Mouse (Mus musculus): Measurements from ENCODE around the gene Olfr1214. TPM values are rescaled to one million over a fixed set of nuclear protein-coding genes. Genes with fewer than 3 reads are reported as not detected.

Gene Olfr1214
- not detected for polyA plus RNA-seq (2017; shearing (Covaris generic))

GRCm38 (mm10) chr2:88992553-88992952 is at the start of gene Olfr1214:
Gene Olfr1214, minus strand, starts transcription at chr2:88992653.

GRCm38 (mm10) chr2:89031965-89032364 is 39.5 kb upstream of the Olfr1214 start, which contains the start of gene Olfr1217:
Gene Olfr1217, minus strand, starts transcription at chr2:89032065.

GRCm38 (mm10) chr2:89018240-89018639 is 25.8 kb upstream of the Olfr1214 start, which contains the start of gene Olfr1216:
Gene Olfr1216, minus strand, starts transcription at chr2:89018340.

GRCm38 (mm10) chr2:89006873-89007272 is 14.4 kb upstream of the Olfr1214 start, which contains the start of gene Olfr1215:
Gene Olfr1215, minus strand, starts transcription at chr2:89006973.

GRCm38 (mm10) chr2:88980181-88980580 is 12.3 kb downstream of the Olfr1214 start, which contains the start of gene Gm13762:
Gene Gm13762, minus strand, starts transcription at chr2:88980281.

GRCm38 (mm10) chr2:88953669-88954068 is 38.8 kb downstream of the Olfr1214 start, which contains the start of gene Olfr1212:
Gene Olfr1212, plus strand, starts transcription at chr2:88953969.

GRCm38 (mm10) chr2:88938011-88938410 is 54.4 kb downstream of the Olfr1214 start, which contains the start of gene Olfr1211:
Gene Olfr1211, minus strand, starts transcription at chr2:88938111.

Other genes with a start within 250 kb of the Olfr1214 start
- not detected for gene Olfr1198, start 241.3 kb downstream of the Olfr1214 start, polyA plus RNA-seq (2017; shearing (Covaris generic))
- not detected for gene Olfr1199, start 232.2 kb downstream of the Olfr1214 start, polyA plus RNA-seq (2017; shearing (Covaris generic))
- gene Olfr1200, start 222.2 kb downstream of the Olfr1214 start, polyA plus RNA-seq (2017; shearing (Covaris generic)): not detected
- gene Olfr1201, start 199.6 kb downstream of the Olfr1214 start, polyA plus RNA-seq (2017; shearing (Covaris generic)): not detected
- not detected for gene Olfr1202, start 178.2 kb downstream of the Olfr1214 start, polyA plus RNA-seq (2017; shearing (Covaris generic))
- gene Olfr1205, start 162.9 kb downstream of the Olfr1214 start, polyA plus RNA-seq (2017; shearing (Covaris generic)): not detected
- not detected for gene Olfr1204, start 143.4 kb downstream of the Olfr1214 start, polyA plus RNA-seq (2017; shearing (Covaris generic))
- not detected for gene Olfr1206, start 129.4 kb downstream of the Olfr1214 start, polyA plus RNA-seq (2017; shearing (Covaris generic))
- gene Olfr1208, start 90.3 kb downstream of the Olfr1214 start, polyA plus RNA-seq (2017; shearing (Covaris generic)): not detected
- gene Olfr1209, start 77.5 kb downstream of the Olfr1214 start, polyA plus RNA-seq (2017; shearing (Covaris generic)): not detected
- not detected for gene Olfr1211, start 54.5 kb downstream of the Olfr1214 start, polyA plus RNA-seq (2017; shearing (Covaris generic))
- gene Olfr1212, start 38.7 kb downstream of the Olfr1214 start, polyA plus RNA-seq (2017; shearing (Covaris generic)): not detected
- not detected for gene Gm13762, start 12.4 kb downstream of the Olfr1214 start, polyA plus RNA-seq (2017; shearing (Covaris generic))
- 0.15 TPM for gene Olfr1215, start 14.3 kb upstream of the Olfr1214 start, polyA plus RNA-seq (2017; shearing (Covaris generic))
- not detected for gene Olfr1216, start 25.7 kb upstream of the Olfr1214 start, polyA plus RNA-seq (2017; shearing (Covaris generic))
- not detected for gene Olfr1217, start 39.4 kb upstream of the Olfr1214 start, polyA plus RNA-seq (2017; shearing (Covaris generic))
- not detected for gene Olfr1218, start 68.5 kb upstream of the Olfr1214 start, polyA plus RNA-seq (2017; shearing (Covaris generic))
- not detected for gene Olfr1219, start 90.9 kb upstream of the Olfr1214 start, polyA plus RNA-seq (2017; shearing (Covaris generic))
- 0.15 TPM for gene Olfr1220, start 114.2 kb upstream of the Olfr1214 start, polyA plus RNA-seq (2017; shearing (Covaris generic))
- not detected for gene Olfr1221, start 124.6 kb upstream of the Olfr1214 start, polyA plus RNA-seq (2017; shearing (Covaris generic))
- gene Olfr1222, start 140.4 kb upstream of the Olfr1214 start, polyA plus RNA-seq (2017; shearing (Covaris generic)): not detected
- not detected for gene Olfr1223, start 158.9 kb upstream of the Olfr1214 start, polyA plus RNA-seq (2017; shearing (Covaris generic))
- gene Olfr1224-ps1, start 171.4 kb upstream of the Olfr1214 start, polyA plus RNA-seq (2017; shearing (Covaris generic)): not detected
- gene Olfr1225, start 182.0 kb upstream of the Olfr1214 start, polyA plus RNA-seq (2017; shearing (Covaris generic)): not detected
- gene Olfr1226, start 207.4 kb upstream of the Olfr1214 start, polyA plus RNA-seq (2017; shearing (Covaris generic)): 0.10 TPM

Data from effector memory CD4-positive, alpha-beta T cell, adult 7 months (primary cell).